Mouse (Mus musculus): ENCODE data around the gene Atp1b3.

DNA sequence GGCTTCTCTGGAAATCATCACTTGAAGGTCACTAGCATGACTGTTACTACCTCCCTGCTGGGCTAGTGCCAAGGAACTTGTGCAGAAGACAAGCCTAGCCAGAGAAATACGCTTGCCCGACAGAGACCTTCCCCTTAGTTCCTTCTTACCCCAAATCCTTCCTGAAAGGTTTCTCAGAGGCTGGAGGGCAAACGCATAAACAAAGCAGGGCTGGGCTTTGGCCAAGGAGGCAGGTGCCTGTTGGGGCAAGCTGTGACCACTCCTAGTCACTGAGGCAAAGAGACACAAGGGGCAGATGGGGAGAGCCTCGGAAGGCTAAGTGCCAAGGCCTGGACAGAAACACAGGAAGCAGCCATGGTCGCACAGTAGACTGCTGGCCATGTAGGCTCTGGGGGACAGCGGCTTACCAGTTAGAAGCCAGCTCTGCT is 37.7 kb downstream of the Atp1b3 start:
- TF ChIP-seq EP300 (IDR thresholded peaks at IDR 0.05; ENCODE audit: low read depth) (no peak), CTCF (IDR thresholded peaks at IDR 0.05; ENCODE audit: low read depth) (no peak)

All from liver, embryonic 14.5 days (tissue).